Mouse (Mus musculus): Measurements from ENCODE around the gene Kcnn3. TPM values are rescaled to one million over a fixed set of nuclear protein-coding genes. Genes with fewer than 3 reads are reported as not detected.

Kcnn3 gene
- polyA plus RNA-seq, 1 experiment from 2014 or later = 9.6 TPM

- Histone ChIP-seq H3K9me3 (no peaks in the 10 kb centered on the region), H3K27ac (replicated peaks) (no peak overlapping the region), H3K4me2 (no peak overlapping the region), H3K4me1 (replicated peaks) (peaks cover 17% of the 10 kb centered on the region), H3K4me3 (no peak overlapping the region), H3K9ac (no peak overlapping the region), H3K27me3 (no peaks in the 10 kb centered on the region), H3K36me3 (no peaks in the 10 kb centered on the region)
- WGBS = 54% methylated on average over 4 of the region's 4 CpGs
- ATAC-seq (ENCODE audit: low FRiP score, low read depth) = no peak
Observed at GRCm38 (mm10) chr3:89549488-89549887, 29.5 kb downstream of the Kcnn3 start.

GRCm38 (mm10) chr3:89551880-89552279 is 31.9 kb downstream of the Kcnn3 start:
- Histone ChIP-seq H3K36me3 (no peaks in the 10 kb centered on the region), H3K27ac (replicated peaks) (no peak overlapping the region), H3K9ac (no peak overlapping the region), H3K4me1 (replicated peaks) (peaks cover 12% of the 10 kb centered on the region), H3K4me2 (no peak overlapping the region), H3K9me3 (no peaks in the 10 kb centered on the region), H3K4me3 (no peak overlapping the region), H3K27me3 (no peaks in the 10 kb centered on the region)
- 68% methylated on average over 2 of the region's 2 CpGs for WGBS
- ATAC-seq (ENCODE audit: low FRiP score, low read depth) = no peak

- no peaks in the 10 kb centered on the region for H3K27me3 ChIP-seq
- H3K27ac ChIP-seq (replicated peaks) = no peak overlapping the region
- H3K9ac ChIP-seq = no peak overlapping the region
- H3K4me2 ChIP-seq = no peak overlapping the region
- H3K4me1 ChIP-seq (replicated peaks) = peaks cover 9% of the 10 kb centered on the region
- WGBS = 79% methylated on average over 8 of the region's 8 CpGs
- H3K9me3 ChIP-seq = no peaks in the 10 kb centered on the region
- H3K4me3 ChIP-seq = no peak overlapping the region
- H3K36me3 ChIP-seq = no peaks in the 10 kb centered on the region
- no peak for ATAC-seq (ENCODE audit: low FRiP score, low read depth)
Observed at GRCm38 (mm10) chr3:89553432-89553831, 33.5 kb downstream of the Kcnn3 start.

DNA sequence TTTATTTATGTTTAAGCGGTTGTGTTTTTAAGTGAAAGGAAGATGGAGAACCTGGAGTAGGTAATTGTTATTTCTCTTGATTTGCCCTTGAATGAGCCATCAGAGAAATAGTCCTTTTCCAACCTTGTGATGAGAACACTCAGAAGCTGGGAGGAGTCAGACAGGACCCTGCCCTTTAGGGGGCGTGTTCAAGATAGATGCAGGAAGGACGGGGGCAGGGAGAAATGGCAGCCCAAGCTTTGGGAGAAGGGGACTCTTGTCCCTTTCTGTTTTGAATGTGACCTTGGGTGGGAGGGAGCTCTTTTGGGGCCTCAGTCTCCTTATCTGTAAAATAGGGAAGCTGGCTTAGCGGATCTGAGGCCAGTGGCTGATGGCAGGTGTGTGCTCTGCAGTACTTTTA is 34.0 kb downstream of the Kcnn3 start:
- Histone ChIP-seq H3K27ac (replicated peaks) (no peak overlapping the region), H3K9ac (no peak overlapping the region), H3K9me3 (no peaks in the 10 kb centered on the region), H3K36me3 (no peaks in the 10 kb centered on the region), H3K4me3 (no peak overlapping the region), H3K4me1 (replicated peaks) (peaks cover 14% of the 10 kb centered on the region), H3K27me3 (no peaks in the 10 kb centered on the region), H3K4me2 (no peak overlapping the region)
- ATAC-seq (ENCODE audit: low FRiP score, low read depth) = no peak
- 73% methylated on average over 4 of the region's 4 CpGs for WGBS

DNA sequence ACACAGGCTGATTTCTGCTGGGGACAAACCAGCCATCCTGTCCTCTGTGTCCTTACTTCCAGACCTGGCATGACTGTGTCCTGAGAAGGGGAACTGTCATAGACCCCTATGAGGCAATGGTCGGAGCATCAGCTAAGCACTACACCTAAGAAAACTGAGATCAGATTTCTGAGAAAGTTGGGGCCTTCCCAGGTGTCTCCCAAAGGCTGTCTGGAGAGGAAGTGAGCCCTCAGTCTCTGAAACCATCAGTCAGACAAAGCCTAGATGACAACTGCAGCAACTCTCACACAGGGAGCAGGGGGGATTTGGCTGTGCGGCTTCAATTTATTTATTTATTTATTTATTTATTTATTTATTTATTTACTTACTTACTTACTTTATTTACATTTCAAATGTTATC is 34.6 kb downstream of the Kcnn3 start:
- H3K27me3 ChIP-seq = no peaks in the 10 kb centered on the region
- H3K36me3 ChIP-seq = no peaks in the 10 kb centered on the region
- H3K9me3 ChIP-seq = no peaks in the 10 kb centered on the region
- no peak overlapping the region for H3K27ac ChIP-seq (replicated peaks)
- WGBS = 96% methylated on average over 2 of the region's 2 CpGs
- H3K4me1 ChIP-seq (replicated peaks) = peaks cover 20% of the 10 kb centered on the region
- ATAC-seq (ENCODE audit: low FRiP score, low read depth) = no peak
- H3K4me3 ChIP-seq = no peak overlapping the region
- H3K4me2 ChIP-seq = no peak overlapping the region
- no peak overlapping the region for H3K9ac ChIP-seq

DNA sequence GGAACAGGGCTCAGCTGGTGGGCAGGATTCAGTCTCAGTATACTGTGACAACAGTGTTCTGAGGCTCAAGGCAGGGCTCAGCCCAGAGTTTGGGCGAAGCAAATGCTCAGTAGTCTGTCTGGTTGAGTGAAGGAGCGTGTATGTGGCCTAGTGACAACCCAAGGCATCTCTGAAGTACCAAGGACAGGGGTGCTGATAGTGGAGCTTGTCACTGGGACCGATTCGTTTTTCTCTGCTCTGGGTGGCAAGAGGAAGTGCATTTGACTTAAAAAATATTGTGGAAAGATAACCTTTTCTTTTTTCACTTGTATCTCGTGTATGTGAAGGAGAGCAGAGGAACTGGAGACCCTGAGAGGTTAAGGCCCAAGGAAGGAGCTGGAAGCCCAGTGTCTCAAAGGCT is 37.8 kb downstream of the Kcnn3 start:
- no peak for ATAC-seq (ENCODE audit: low FRiP score, low read depth)

GRCm38 (mm10) chr3:89558972-89559910 is 39.3 kb downstream of the Kcnn3 start:
- H3K27me3 ChIP-seq = no peaks in the 10 kb centered on the region
- peak; percentile 83 for ATAC-seq (ENCODE audit: low FRiP score, low read depth)
- no peaks in the 10 kb centered on the region for H3K36me3 ChIP-seq
- no peak overlapping the region for H3K4me2 ChIP-seq
- WGBS = 35% methylated on average over 15 of the region's 15 CpGs
- H3K27ac ChIP-seq (replicated peaks) = peak overlapping the region; percentile 58
- H3K4me1 ChIP-seq (replicated peaks) = peaks cover 22% of the 10 kb centered on the region
- no peak overlapping the region for H3K9ac ChIP-seq
- H3K4me3 ChIP-seq = no peak overlapping the region
- no peaks in the 10 kb centered on the region for H3K9me3 ChIP-seq

More for the DNA sequence above, 37.8 kb downstream of the Kcnn3 start:
- Histone ChIP-seq H3K4me2 (no peak overlapping the region), H3K27ac (replicated peaks) (no peak overlapping the region), H3K4me1 (replicated peaks) (peaks cover 22% of the 10 kb centered on the region), H3K36me3 (no peaks in the 10 kb centered on the region), H3K4me3 (no peak overlapping the region), H3K9ac (no peak overlapping the region), H3K27me3 (no peaks in the 10 kb centered on the region), H3K9me3 (no peaks in the 10 kb centered on the region)
- 74% methylated on average over 5 of the region's 5 CpGs for WGBS

- H3K4me3 ChIP-seq = no peak overlapping the region
- H3K9ac ChIP-seq = no peak overlapping the region
- no peaks in the 10 kb centered on the region for H3K36me3 ChIP-seq
- no peak overlapping the region for H3K27ac ChIP-seq (replicated peaks)
- H3K4me1 ChIP-seq (replicated peaks) = peaks cover 22% of the 10 kb centered on the region
- H3K9me3 ChIP-seq = no peaks in the 10 kb centered on the region
- H3K4me2 ChIP-seq = no peak overlapping the region
- no peak for ATAC-seq (ENCODE audit: low FRiP score, low read depth)
- WGBS = 85% methylated on average over 6 of the region's 6 CpGs
- H3K27me3 ChIP-seq = no peaks in the 10 kb centered on the region
Observed at GRCm38 (mm10) chr3:89561386-89561785, 41.4 kb downstream of the Kcnn3 start.

DNA sequence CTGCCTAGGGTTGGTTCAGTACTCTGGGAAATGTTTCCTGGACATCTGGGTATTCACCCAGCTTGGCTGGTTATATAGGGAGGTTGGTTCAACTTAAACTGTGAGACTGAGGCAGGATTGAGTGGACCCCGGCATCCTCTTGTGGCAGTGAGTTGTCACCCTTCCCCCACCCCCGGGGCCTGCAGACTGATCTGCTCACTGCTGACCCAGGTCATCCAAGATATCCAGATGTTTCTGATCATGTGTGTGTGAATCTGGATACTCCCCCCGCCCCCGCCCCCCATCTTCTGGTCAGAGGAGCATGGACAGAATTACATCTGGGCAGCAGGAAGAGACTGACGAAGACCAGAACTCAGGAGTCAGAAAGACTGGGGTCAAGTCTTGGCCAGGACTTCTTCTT is 45.4 kb downstream of the Kcnn3 start:
- no peak for ATAC-seq (ENCODE audit: low FRiP score, low read depth)
- Histone ChIP-seq H3K9me3 (no peaks in the 10 kb centered on the region), H3K36me3 (no peaks in the 10 kb centered on the region), H3K9ac (no peak overlapping the region), H3K4me2 (no peak overlapping the region), H3K4me1 (replicated peaks) (peaks cover 11% of the 10 kb centered on the region), H3K4me3 (no peak overlapping the region), H3K27ac (replicated peaks) (no peak overlapping the region), H3K27me3 (no peaks in the 10 kb centered on the region)
- WGBS = 87% methylated on average over 5 of the region's 5 CpGs

DNA sequence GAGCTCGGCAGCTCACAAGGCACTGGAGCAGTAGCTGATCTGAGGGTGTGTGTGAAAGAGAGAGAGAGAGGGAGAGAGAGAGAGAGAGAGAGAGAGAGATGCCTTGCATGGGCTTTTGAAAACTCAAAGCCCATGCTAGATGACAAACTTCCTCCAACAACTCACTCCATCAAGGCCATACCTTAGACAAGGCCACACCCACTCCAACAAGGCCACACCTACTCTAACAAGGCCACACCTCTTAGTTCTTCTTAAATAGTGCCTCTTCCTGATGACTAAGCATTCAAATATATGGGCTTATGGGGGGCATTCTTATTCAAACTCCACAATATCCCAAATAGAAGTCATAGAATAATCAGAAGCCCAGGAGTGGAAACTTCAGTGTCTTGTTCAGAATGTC is 49.1 kb downstream of the Kcnn3 start:
- peaks cover 11% of the 10 kb centered on the region for H3K4me1 ChIP-seq (replicated peaks)
- no peak for ATAC-seq (ENCODE audit: low FRiP score, low read depth)
- no peaks in the 10 kb centered on the region for H3K27me3 ChIP-seq
- H3K4me3 ChIP-seq = no peak overlapping the region
- WGBS = 93% methylated on average over 1 of the region's 1 CpGs
- no peak overlapping the region for H3K4me2 ChIP-seq
- H3K27ac ChIP-seq (replicated peaks) = no peak overlapping the region
- no peaks in the 10 kb centered on the region for H3K9me3 ChIP-seq
- no peak overlapping the region for H3K9ac ChIP-seq
- no peaks in the 10 kb centered on the region for H3K36me3 ChIP-seq

DNA sequence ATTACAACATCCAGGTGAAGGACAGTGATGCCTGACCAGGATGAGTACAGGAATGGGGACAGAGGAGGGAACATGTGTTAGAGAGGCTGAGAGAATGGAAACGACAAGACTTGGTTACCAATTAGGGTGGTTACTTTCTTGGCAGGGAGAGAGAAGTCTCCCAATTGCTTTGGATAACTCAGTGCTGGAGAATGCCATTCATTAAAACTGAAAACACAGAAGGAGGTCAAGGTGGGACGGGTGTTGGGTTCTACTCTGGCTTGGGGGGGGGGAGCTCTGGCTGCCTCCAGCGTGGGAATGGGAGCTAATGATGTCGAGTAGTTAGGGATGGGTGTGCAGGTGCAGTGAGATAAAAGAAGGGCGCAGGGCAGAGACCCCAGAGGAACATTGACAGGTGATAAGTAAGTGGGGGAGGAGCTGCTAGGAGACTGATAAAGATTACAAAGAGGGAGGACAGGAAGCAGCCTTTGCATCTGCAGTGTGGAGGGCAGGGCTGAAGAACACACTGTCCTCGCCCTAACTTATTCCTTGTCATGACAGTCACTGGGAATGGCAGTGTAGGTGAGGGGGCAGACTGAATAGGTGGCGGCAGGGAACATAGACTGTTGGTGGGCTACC is 49.9 kb downstream of the Kcnn3 start:
- Histone ChIP-seq H3K9me3 (no peaks in the 10 kb centered on the region), H3K4me3 (no peak overlapping the region), H3K27ac (replicated peaks) (no peak overlapping the region), H3K4me2 (no peak overlapping the region), H3K4me1 (replicated peaks) (peaks cover 11% of the 10 kb centered on the region), H3K9ac (no peak overlapping the region), H3K27me3 (no peaks in the 10 kb centered on the region), H3K36me3 (no peaks in the 10 kb centered on the region)
- 52% methylated on average over 7 of the region's 7 CpGs for WGBS
- ATAC-seq (ENCODE audit: low FRiP score, low read depth) = no peak

DNA sequence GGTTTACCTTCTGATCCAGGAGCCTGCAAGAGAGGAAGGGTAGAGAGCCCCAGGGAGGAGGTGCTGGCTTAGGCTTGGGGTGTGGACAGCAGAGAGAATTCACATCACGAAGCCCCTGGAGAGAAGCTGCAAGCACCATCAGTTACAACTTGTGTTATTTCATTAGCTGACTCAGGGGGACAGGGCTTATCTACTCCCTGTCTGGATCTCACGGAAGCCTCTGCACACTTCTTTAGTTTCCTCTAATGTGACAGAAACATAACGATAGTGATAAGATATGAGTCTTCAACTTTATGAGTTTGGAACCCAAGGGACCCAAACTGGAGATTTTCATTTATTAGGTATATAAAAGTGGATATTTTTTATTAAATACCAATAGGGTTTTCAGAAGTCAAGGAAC is 50.4 kb downstream of the Kcnn3 start:
- no peaks in the 10 kb centered on the region for H3K9me3 ChIP-seq
- 53% methylated on average over 3 of the region's 3 CpGs for WGBS
- H3K27me3 ChIP-seq = no peaks in the 10 kb centered on the region
- H3K4me2 ChIP-seq = no peak overlapping the region
- H3K36me3 ChIP-seq = no peaks in the 10 kb centered on the region
- ATAC-seq (ENCODE audit: low FRiP score, low read depth) = no peak
- H3K27ac ChIP-seq (replicated peaks) = no peak overlapping the region
- no peak overlapping the region for H3K9ac ChIP-seq
- peaks cover 11% of the 10 kb centered on the region for H3K4me1 ChIP-seq (replicated peaks)
- no peak overlapping the region for H3K4me3 ChIP-seq
